Mouse (Mus musculus) heart, embryonic 11.5 days (tissue): ENCODE results near the gene Gpkow. TPM values are rescaled to one million over a fixed set of nuclear protein-coding genes. Genes with fewer than 3 reads are reported as not detected.
"Not testable (repeated sequence)": the region's sequence is repeated elsewhere in the genome, so short reads cannot be mapped to it uniquely, and the experiment has no call there.

Source experiments
- ATAC-seq: fragments of 200-750 bp; cut with Nextera tagmentation; replicated peaks from 2 replicates; pipeline ENCODE4 v1.8.0; 2017; ENCODE audit warnings: moderate library complexity; ENCODE audit not compliant: insufficient number of reproducible peaks, low FRiP score, low TSS enrichment
- H3K27ac ChIP-seq: fragments of 300-500 bp; sonication (generic); 2 replicates; pipeline ENCODE4 v1.5.1; 2014; ENCODE audit warnings: mild to moderate bottlenecking, low read depth, low read length
- H3K27me3 ChIP-seq: fragments of 300-500 bp; sonication (generic); 2 replicates; pipeline ENCODE4 v1.6.1; 2014; ENCODE audit warnings: mild to moderate bottlenecking, low read length, mixed read lengths; ENCODE audit not compliant: control insufficient read depth, insufficient read depth
- H3K36me3 ChIP-seq: fragments of 300-500 bp; sonication (generic); 2 replicates; pipeline ENCODE4 v1.6.1; 2014; ENCODE audit warnings: mild to moderate bottlenecking, low read length, moderate library complexity, mixed read lengths; ENCODE audit not compliant: control insufficient read depth, insufficient read depth
- H3K4me1 ChIP-seq: fragments of 300-500 bp; sonication (generic); 2 replicates; pipeline ENCODE4 v1.6.1; 2014; ENCODE audit warnings: low read length; ENCODE audit not compliant: control insufficient read depth, insufficient read depth
- H3K4me2 ChIP-seq: fragments of 300-500 bp; sonication (generic); 2 replicates; pipeline ENCODE4 v1.6.1; 2014; ENCODE audit warnings: mild to moderate bottlenecking, moderate library complexity
- H3K4me3 ChIP-seq: fragments of 300-500 bp; sonication (generic); 2 replicates; pipeline ENCODE4 v1.5.1; 2014; ENCODE audit warnings: low read depth, low read length
- H3K9ac ChIP-seq: fragments of 300-500 bp; sonication (generic); 2 replicates; pipeline ENCODE4 v1.6.1; 2014; ENCODE audit warnings: mild to moderate bottlenecking, low read depth, low read length, moderate library complexity
- H3K9me3 ChIP-seq: fragments of 300-500 bp; sonication (generic); replicated peaks from 2 replicates; pipeline ENCODE4 v1.6.1; 2016; ENCODE audit warnings: low read length; ENCODE audit not compliant: control insufficient read depth
- WGBS: fragments of 180-500 bp; shearing (Covaris S2); extraction: QIAGEN DNeasy Blood & Tissue Kit; methylation state at CpG from one replicate; pipeline ENCODE4 v1.1.7; 2014; ENCODE audit not compliant: insufficient replicate concordance; 5-methylcytosine and 5-hydroxymethylcytosine counted together
- polyA plus RNA-seq: library from polyadenylated mRNA; unstranded; fragments of >200 nt; fragmentation: Nextera tagmentation; extraction: Ambion mirVana; gene quantifications from 2 replicates; pipeline ENCODE4 v1.2.1, GENCODE M21; 2014

Gene Gpkow
- polyA plus RNA-seq, 1 experiment from 2014 or later: 31.2 TPM

- no peaks in the 10 kb centered on the region for H3K27me3 ChIP-seq
- no peak for ATAC-seq
- no peak overlapping the region for H3K4me3 ChIP-seq
- no peaks in the 10 kb centered on the region for H3K36me3 ChIP-seq
- no peak overlapping the region for H3K27ac ChIP-seq
- H3K4me1 ChIP-seq: no peaks in the 10 kb centered on the region
- 90% methylated on average over 8 of the region's 8 CpGs for WGBS
- H3K4me2 ChIP-seq: no peak overlapping the region
- H3K9me3 ChIP-seq: no peaks in the 10 kb centered on the region
- H3K9ac ChIP-seq: no peak overlapping the region
These were observed 48.5 kb downstream of the Gpkow start for GRCm38 (mm10) chrX:7745429-7745828.

- 12% methylated on average over 46 of the region's 56 CpGs for WGBS
- Histone ChIP-seq H3K9ac (peak within 1 kb of the TSS; percentile 76), H3K27me3 (no peaks in the 10 kb centered on the region), H3K4me2 (peak within 1 kb of the TSS; percentile 62), H3K27ac (no peak within 1 kb of the TSS), H3K9me3 (no peaks in the 10 kb centered on the region), H3K4me1 (no peaks in the 10 kb centered on the region), H3K36me3 (no peaks in the 10 kb centered on the region), H3K4me3 (peak within 1 kb of the TSS; percentile 58)
- peak; percentile 39; the same call in 1 of the 2 replicates for ATAC-seq
These were observed 53.6 kb downstream of the Gpkow start, which contains the start of gene Ccdc120 for GRCm38 (mm10) chrX:7750432-7751116. Ccdc120 (minus strand) TSS chrX:7750905.

GRCm38 (mm10) chrX:7753627-7754026 is 56.7 kb downstream of the Gpkow start:
- H3K27ac ChIP-seq, H3K4me1 ChIP-seq, H3K9me3 ChIP-seq, ATAC-seq, H3K9ac ChIP-seq, H3K4me3 ChIP-seq, H3K4me2 ChIP-seq, H3K36me3 ChIP-seq, H3K27me3 ChIP-seq: not testable (repeated sequence)
- WGBS: 23% methylated on average over 3 of the region's 3 CpGs

Other genes starting within 250 kb of the Gpkow start
- 0.07 TPM in 1 of 2 replicates, not detected in the other for gene Foxp3, start 123.5 kb upstream of the Gpkow start, polyA plus RNA-seq
- 1.1 and 1.6 TPM in 2 replicates for gene Ppp1r3f, start 122.8 kb upstream of the Gpkow start, polyA plus RNA-seq
- gene Ccdc22, start 91.6 kb upstream of the Gpkow start, polyA plus RNA-seq: 17.4 and 18.7 TPM in 2 replicates
- not detected in 2 replicates for gene Cacna1f, start 90.0 kb upstream of the Gpkow start, polyA plus RNA-seq
- gene Syp, start 58.7 kb upstream of the Gpkow start, polyA plus RNA-seq: 0.74 and 1.6 TPM in 2 replicates
- gene Prickle3, start 39.9 kb upstream of the Gpkow start, polyA plus RNA-seq: 4.4 and 5.2 TPM in 2 replicates
- 171 and 181 TPM in 2 replicates for gene Plp2, start 25.7 kb upstream of the Gpkow start, polyA plus RNA-seq
- not detected in 2 replicates for gene Magix, start 15.9 kb upstream of the Gpkow start, polyA plus RNA-seq
- gene Wdr45, start 17.2 kb downstream of the Gpkow start, polyA plus RNA-seq: 16.0 and 16.2 TPM in 2 replicates
- gene Gm45208, start 25.1 kb downstream of the Gpkow start, polyA plus RNA-seq: 0.34 TPM in 1 of 2 replicates, not detected in the other
- gene Praf2, start 31.3 kb downstream of the Gpkow start, polyA plus RNA-seq: 52.3 and 55.9 TPM in 2 replicates
- gene Ccdc120, start 53.8 kb downstream of the Gpkow start, polyA plus RNA-seq: 5.2 and 8.5 TPM in 2 replicates
- 12.1 and 15.0 TPM in 2 replicates for gene Tfe3, start 65.4 kb downstream of the Gpkow start, polyA plus RNA-seq
- gene Gripap1, start 92.6 kb downstream of the Gpkow start, polyA plus RNA-seq: 26.5 and 26.8 TPM in 2 replicates
- gene Kcnd1, start 125.2 kb downstream of the Gpkow start, polyA plus RNA-seq: 1.6 TPM in 2 replicates
- gene Otud5, start 144.2 kb downstream of the Gpkow start, polyA plus RNA-seq: 22.9 and 23.7 TPM in 2 replicates
- 5.2 and 5.7 TPM in 2 replicates for gene Pim2, start 181.1 kb downstream of the Gpkow start, polyA plus RNA-seq
- gene Slc35a2, start 186.9 kb downstream of the Gpkow start, polyA plus RNA-seq: 16.9 and 19.1 TPM in 2 replicates
- 81.0 and 88.2 TPM in 2 replicates for gene Pqbp1, start 202.1 kb downstream of the Gpkow start, polyA plus RNA-seq
- gene Timm17b, start 202.2 kb downstream of the Gpkow start, polyA plus RNA-seq: 135 and 152 TPM in 2 replicates
- not detected in 2 replicates for gene Gm10491, start 210.7 kb downstream of the Gpkow start, polyA plus RNA-seq
- gene Gm10490, start 212.4 kb downstream of the Gpkow start, polyA plus RNA-seq: not detected in 2 replicates
- 0.10 and 0.23 TPM in 2 replicates for gene Pcsk1n, start 222.7 kb downstream of the Gpkow start, polyA plus RNA-seq
- not detected in 2 replicates for gene Eras, start 231.5 kb downstream of the Gpkow start, polyA plus RNA-seq